Mouse (Mus musculus) retina, adult 2 months (tissue): Measurements from ENCODE around the gene Prok1.

Experiments
- DNase-seq: peaks from one replicate; pipeline ENCODE4 v3.0.0-alpha.2; 2012; ENCODE audit warnings: low read depth, low spot score

Gene Prok1

GRCm38 (mm10) chr3:107239607-107240006 lies at the start of gene Prok1:
Prok1 (minus strand) TSS chr3:107239707.
- no peak for DNase-seq

GRCm38 (mm10) chr3:107287346-107287745 lies 47.8 kb upstream of the Prok1 start:
- no peak for DNase-seq

GRCm38 (mm10) chr3:107286123-107286522 lies 46.6 kb upstream of the Prok1 start:
- no peak for DNase-seq

GRCm38 (mm10) chr3:107278479-107279269 lies 39.2 kb upstream of the Prok1 start, which contains the start of gene Lamtor5:
Lamtor5 (plus strand) TSS chr3:107278858.
- peak; percentile 72 for DNase-seq

- no peak for DNase-seq
Measured at GRCm38 (mm10) chr3:107276626-107277025, 37.1 kb upstream of the Prok1 start.

- DNase-seq = no peak
Measured at GRCm38 (mm10) chr3:107275996-107276395, 36.5 kb upstream of the Prok1 start.

GRCm38 (mm10) chr3:107275351-107275750 lies 35.8 kb upstream of the Prok1 start:
- no peak for DNase-seq

GRCm38 (mm10) chr3:107273820-107274219 lies 34.3 kb upstream of the Prok1 start:
- DNase-seq = peak; percentile 38

- no peak for DNase-seq
Measured at GRCm38 (mm10) chr3:107272433-107272832, 32.9 kb upstream of the Prok1 start.

GRCm38 (mm10) chr3:107266814-107267345 lies 27.4 kb upstream of the Prok1 start:
- no peak for DNase-seq

GRCm38 (mm10) chr3:107261851-107262165 lies 22.3 kb upstream of the Prok1 start:
- DNase-seq = no peak

- no peak for DNase-seq
Measured at GRCm38 (mm10) chr3:107260956-107261850, 21.7 kb upstream of the Prok1 start.

- DNase-seq = no peak
Measured at GRCm38 (mm10) chr3:107257924-107258323, 18.4 kb upstream of the Prok1 start.

- no peak for DNase-seq
Measured at GRCm38 (mm10) chr3:107256724-107257123, 17.2 kb upstream of the Prok1 start.

GRCm38 (mm10) chr3:107255992-107256391 lies 16.5 kb upstream of the Prok1 start:
- no peak for DNase-seq

GRCm38 (mm10) chr3:107253925-107254324 lies 14.4 kb upstream of the Prok1 start:
- no peak for DNase-seq

- DNase-seq = no peak
Measured at GRCm38 (mm10) chr3:107252035-107252434, 12.5 kb upstream of the Prok1 start.

- DNase-seq = no peak
Measured at GRCm38 (mm10) chr3:107250320-107250719, 10.8 kb upstream of the Prok1 start.

GRCm38 (mm10) chr3:107249042-107249441 lies 9.5 kb upstream of the Prok1 start:
- DNase-seq = no peak

GRCm38 (mm10) chr3:107246876-107247275 lies 7.4 kb upstream of the Prok1 start:
- DNase-seq = no peak

- DNase-seq = no peak
Measured at GRCm38 (mm10) chr3:107241389-107242094, 2.0 kb upstream of the Prok1 start.
